Mouse (Mus musculus): ENCODE data around the gene Btla.

Gene Btla

DNA sequence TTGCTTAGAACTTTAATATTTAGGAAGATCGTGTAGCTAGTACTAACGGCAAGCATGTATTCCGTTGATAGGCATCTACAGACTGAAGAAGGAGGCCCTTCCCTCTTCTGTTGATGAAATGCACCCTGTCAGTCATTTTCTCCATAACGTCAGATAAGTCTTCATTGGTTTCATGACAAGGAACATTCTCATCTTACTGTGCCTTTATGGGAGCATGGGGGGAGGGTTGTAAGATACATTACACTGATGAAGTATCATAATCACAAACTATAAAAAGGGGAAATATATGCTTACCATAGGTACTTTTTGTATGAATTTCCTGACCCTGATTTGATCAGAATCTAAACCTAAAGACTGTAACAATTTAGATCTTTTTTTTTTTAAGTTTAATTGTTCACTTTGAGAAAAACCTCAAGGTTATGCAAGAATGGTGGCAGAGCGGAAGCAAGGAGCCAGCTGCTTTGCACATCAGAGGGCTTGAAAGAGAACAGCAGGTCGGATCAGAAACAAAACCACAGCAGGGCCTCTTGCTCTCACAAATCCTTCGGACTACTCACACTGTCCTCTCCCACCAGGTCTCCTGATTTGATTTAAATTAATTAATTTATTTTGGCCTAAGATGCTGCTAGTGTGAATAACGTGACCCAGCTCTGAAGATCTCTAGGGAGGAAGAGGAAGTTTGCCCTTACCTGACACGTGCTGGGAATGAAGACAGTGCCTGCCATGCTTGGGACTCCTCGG is at the start of gene Btla:
Gene Btla (plus strand): TSS at position 668 of the 741 bp plus-strand sequence.
- no peak for DNase-seq (ENCODE audit: low spot score)

DNA sequence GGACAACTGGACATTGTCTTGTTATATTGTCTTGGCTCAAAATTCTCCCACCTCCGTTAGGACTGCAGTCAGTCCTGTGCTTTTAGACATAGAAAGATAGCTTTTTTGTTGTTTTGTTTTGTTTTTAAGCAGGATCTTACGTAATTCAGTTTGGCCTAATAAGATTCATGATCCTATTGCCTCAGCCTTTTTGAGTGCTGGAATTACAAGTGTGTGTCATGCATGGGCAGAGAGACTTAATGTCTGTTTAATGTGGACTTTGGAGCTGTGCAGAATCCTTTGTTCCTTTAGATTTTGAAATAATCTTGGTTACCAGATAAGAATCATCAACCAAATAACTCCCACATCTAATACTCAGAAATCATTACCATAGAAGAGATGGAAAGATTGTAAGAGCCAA is 45.6 kb upstream of the Btla start:
- no peak for DNase-seq (ENCODE audit: low spot score)

DNA sequence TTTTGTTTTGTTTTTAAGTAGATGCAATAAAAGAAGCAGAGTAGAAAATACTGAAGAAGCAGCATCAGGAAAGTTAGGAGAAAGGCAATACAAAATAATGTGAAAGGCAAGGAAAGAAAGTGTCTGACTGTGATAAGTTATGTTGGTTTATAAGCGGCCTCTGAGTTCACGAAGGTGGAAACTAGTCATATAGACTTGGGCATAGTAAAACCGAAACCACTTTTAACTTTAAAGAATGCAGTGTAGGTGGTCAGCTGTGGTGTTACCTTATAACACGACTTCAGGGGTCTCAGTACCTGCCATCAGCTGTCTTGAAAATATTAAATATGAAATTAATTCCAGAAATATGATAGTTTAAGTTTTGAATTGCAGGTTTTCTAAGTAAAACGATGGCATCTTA is 42.3 kb upstream of the Btla start:
- DNase-seq (ENCODE audit: low spot score) = no peak

DNA sequence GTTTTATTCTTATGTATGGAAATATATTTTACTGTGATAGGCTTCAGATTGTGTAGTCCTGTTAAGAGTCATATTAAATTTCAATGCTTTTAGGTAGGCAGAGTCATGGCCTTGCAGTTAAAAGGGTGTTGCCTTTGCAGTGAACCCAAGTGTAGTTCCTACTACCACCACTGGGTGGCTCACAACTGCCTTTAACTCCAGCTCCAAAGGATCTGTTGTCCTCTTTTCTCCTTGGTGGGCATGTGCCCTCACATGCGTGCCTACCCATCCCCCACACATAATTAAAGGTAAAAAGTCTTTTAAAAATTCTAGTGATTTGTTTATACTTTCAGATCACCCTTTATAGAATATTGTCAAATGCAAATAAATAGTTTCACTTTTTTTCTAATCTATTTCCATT is 31.5 kb upstream of the Btla start:
- peak; percentile 66 for DNase-seq (ENCODE audit: low spot score)

DNA sequence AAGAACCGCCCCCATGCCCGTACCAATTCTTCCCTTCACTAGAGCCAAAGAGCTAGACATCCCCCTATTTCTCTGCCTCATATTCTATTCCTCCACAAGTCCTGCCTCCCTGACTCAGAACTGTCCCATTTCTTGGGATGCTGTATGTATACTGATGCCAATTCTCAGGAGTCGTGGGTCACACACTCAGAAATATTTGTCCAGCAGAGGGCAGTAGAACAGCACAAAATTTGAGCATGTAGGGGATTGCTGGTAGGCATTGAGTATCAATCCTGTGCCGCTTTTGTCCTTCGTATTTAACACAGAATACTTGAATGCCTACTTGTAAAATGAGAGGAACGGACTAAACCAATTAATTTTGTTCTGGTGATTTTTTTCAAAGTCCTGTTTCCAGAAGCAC is 27.3 kb upstream of the Btla start:
- DNase-seq (ENCODE audit: low spot score) = peak; percentile 47

DNA sequence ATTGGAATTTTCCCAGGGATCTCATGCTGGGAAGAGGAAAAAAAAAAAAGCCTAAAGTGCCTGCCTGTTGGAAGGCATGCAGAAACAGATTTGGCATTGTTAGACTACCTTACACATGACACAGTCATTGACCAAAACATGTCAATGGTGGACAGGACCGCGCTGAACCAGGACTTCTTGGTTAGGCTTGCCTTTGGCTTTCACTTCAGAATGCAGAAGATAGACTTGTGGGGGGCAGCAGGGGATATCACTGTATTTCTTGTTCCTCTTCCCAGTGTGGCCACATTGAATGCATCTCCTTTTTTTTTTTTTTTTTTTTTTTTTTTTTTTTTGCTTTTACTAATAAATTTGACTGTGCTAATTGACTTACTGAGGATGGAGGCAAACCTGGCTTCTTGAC is 22.7 kb upstream of the Btla start:
- no peak for DNase-seq (ENCODE audit: low spot score)

DNA sequence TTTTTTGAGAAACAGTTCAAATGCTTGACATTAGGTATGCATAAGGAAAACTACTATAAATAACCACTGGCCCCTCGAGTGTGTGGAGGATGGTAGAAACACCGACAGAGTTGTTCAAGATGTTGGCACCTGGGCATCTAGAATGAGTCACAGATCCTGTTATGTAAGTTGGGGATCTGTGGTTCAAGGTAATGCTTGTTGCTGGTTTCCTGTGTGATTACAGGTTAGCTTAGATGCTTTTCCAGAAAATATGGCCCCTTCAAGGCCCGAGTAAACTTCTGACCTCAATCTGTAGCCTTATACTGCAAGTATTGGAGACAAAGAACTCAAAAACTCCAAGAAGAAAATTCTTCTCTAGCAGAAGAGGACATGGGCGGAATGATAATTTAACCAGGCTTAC is 19.7 kb upstream of the Btla start:
- DNase-seq (ENCODE audit: low spot score) = no peak

DNA sequence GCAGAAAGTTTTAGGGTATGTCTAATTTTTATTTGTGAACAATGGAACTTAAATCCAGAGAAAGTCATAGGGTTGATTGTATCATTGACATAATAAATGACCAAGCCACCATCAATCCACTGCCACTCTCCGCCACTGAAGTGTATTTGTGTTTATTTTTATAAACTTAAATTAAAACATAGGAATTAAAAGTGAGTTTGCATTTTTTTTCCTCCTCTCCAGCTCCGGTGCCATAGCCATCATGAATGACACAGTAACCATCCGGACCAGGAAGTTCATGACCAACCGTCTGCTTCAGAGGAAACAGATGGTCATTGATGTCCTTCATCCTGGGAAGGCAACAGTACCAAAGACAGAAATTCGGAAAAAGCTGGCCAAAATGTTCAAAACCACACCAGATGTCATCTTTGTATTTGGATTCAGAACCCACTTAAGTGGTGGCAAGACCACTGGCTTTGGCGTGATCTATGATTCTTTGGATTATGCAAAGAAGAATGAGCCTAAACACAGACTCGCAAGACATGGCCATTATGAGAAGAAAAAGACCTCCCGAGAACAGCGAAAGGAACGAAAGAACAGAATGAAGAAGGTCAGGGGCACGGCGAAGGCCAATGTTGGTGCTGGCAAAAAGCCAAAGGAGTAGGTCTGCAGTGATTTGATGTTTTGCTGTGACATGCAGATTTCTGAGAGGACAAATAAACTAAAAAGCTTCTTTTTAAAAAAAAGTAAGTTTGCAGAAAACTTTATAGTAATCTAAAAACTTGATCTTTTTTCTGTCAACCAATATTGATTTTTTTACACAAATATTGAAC is 19.1 kb upstream of the Btla start:
- DNase-seq (ENCODE audit: low spot score) = no peak

DNA sequence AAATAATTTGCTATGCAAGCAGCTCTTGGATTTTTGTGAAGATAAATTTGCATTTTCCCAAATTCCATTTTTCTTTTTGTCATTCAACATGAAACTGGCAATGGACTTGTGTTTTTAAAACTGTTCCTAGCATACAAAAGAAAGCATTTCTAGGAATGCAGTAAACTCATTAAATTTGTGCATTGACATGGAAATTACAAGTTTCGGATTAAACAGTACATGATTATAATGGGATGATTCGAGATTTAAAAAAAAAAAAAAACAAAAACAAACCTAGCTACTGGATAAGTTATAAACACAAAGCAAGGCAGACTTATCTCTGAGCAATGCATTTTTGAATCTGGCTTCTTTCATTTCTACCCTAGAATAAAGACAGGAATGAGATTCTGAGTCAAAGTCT is 2.1 kb upstream of the Btla start:
- DNase-seq (ENCODE audit: low spot score) = no peak

DNA sequence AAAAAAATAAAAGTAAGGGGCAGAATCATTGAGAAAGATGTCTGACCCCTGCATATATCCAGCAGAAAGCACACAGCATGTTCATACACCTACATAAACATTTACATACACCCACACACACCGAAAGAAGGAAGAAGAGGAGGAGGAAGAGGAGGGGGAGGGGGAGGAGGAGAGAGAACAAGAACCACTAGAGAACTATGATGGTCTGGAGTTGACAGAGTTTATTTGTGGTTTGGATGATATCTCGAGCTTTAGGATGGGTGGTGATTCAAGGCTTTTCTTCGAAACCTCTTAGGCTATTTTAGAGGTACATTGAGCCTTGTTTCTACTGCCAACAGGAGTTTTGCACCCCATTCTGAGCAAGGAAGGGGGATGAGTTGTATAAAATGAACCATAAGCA is 1.3 kb upstream of the Btla start:
- DNase-seq (ENCODE audit: low spot score) = no peak

DNA sequence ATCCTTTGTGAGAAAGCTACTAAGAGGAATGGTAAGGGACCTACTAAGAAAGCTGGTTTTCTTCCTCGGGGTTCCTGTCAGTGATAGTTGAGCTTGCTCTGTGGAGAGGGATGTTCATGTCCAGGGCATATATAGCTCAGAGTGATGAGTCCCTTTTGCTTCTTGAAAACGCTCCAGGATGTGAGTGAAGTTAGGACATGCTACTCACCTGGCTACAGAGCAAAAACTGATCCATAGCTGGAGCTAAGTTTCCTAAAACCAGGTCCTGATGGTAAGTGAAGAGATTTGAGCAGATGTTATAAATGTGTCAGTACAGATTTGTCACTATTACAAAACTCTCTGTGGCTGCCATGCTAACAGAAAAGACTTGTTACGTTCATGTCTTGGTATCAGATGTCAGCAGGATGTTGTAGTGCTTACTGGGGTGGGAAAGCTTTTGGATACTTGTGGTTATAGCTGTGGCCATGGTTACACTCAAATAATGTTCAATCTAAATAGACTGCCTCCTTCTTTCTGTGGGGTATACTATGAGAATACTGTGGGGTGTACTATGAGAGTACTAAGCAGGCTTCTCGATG is 405 bp downstream of the Btla start:
- no peak for DNase-seq (ENCODE audit: low spot score)

DNA sequence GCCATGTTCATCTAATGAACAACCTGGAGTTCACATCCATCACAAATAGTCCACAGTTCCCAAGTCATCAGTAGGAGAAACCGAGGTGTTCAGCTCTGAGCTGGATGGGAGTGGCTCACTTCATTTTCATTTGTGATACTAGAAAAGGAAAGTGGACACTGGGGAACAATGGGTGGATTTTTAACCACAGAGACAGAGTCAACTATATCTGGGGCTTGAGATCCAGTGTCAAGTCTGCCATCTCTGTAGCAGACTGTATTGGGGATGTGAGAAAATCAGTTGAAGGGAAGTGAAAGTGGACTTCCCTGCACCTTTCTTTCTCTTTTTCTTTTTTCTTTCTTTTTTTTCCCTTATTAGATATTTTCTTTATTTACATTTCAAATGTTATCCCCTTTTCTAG is 2.9 kb downstream of the Btla start:
- DNase-seq (ENCODE audit: low spot score) = no peak

DNA sequence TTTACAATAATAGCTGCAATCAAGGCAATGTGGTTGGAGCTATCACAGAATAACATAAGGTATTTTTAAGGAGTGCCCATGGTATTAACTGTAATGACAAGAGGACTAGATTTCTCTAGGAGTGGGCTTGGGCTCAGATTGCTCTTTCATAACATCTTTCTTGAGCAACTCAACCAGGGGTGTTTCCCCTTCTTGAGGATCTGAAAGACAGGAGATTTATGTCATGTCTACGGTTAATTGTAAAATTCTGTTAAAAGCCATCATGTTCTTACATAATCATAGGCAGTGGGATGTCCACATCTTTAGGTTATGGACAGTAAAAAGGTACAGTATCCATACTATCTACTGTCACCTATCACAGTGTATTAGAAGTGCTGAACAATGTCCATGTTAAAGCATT is 7.2 kb downstream of the Btla start:
- DNase-seq (ENCODE audit: low spot score) = no peak

DNA sequence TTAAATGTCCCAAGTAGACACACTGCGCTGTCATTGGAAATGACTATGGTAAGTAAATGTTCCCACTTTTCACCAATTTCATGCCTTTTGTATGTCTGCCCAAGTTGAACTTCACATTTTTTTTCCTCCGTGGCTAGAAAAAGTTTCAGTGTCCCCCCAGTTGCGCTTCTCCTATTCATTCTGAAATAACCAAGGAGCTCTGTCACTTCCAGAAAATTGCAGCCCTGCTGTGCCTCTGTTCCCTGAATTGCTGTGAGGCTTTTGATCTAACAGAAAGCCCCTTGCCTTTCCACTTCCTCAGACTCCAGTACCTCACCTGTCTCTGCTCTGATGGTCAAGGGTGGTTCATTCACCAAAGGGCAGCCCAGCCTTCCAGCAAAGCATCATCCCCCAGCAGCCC is 8.9 kb downstream of the Btla start:
- no peak for DNase-seq (ENCODE audit: low spot score)

DNA sequence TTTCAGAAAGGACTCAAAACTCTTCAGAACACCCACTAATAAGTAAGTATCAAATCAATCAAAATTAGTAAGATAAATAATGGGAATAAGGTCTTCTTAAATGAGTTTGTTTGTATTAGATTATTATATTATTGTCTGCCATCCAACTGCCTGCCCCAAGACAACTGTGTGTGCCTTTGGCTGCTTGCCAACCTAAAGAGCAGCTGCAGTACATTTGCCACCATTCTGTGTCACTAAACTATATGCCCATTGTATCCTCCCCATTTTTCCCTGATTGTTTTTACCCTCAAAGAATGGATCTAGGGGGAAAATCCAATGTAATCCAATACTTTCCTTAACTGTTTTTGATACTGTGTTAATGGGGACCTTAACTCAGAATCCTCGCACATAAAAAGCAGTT is 18.6 kb downstream of the Btla start:
- DNase-seq (ENCODE audit: low spot score) = no peak

DNA sequence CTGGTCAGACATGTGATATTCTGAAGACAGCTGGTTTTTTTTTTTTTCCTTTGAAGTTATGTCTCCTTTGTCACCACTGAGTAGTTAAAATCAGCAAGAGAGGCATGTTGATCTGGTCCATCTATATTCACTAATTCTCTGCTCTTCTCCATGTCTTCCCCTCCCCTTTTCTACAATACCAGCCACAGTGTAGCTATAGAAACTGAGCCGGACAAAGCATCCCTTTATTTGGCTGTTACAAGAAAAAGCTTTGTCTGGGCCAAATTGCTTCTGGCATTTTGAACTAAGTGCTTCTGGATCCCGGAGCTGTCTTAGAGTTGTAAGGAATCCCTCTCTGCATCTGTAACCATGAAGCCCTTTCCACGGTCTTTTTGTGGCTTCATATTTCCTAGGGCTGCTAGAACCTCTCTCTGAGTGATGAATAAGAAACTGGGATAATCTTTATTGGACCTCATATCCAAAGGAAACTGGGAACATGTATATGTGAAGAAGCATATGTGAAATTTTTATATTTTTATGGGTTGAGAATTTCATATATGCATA is 20.9 kb downstream of the Btla start:
- DNase-seq (ENCODE audit: low spot score) = no peak

DNA sequence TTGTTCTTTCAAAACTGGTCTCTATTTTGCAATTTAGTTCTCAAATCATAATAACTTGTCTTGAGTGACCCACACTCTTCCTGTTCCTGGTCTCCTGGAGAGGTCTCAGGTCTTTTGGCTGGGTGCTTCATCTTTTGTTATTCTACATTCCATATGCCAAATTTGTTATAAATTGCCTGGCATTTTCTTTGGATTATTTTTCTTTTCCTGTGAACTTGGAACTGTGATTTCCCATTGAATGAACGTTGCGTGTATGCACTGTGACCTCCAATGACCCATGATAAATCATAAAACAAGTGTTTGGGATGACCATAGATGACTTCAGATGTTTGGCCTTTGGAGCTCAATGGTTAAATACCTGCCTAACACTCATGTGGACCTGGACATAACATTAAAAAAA is 25.6 kb downstream of the Btla start:
- no peak for DNase-seq (ENCODE audit: low spot score)

DNA sequence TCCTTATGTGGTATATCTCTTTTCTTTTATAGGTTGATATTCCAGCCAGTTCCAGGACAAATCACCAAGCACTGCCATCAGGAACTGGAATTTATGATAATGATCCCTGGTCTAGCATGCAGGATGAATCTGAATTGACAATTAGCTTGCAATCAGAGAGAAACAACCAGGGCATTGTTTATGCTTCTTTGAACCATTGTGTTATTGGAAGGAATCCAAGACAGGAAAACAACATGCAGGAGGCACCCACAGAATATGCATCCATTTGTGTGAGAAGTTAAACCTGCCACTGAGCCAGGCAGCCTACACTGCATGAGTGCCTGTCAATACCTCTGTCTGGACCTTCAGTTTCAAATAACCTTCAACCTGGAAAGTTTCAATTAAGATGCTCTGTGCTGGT is 26.2 kb downstream of the Btla start:
- DNase-seq (ENCODE audit: low spot score) = no peak

DNA sequence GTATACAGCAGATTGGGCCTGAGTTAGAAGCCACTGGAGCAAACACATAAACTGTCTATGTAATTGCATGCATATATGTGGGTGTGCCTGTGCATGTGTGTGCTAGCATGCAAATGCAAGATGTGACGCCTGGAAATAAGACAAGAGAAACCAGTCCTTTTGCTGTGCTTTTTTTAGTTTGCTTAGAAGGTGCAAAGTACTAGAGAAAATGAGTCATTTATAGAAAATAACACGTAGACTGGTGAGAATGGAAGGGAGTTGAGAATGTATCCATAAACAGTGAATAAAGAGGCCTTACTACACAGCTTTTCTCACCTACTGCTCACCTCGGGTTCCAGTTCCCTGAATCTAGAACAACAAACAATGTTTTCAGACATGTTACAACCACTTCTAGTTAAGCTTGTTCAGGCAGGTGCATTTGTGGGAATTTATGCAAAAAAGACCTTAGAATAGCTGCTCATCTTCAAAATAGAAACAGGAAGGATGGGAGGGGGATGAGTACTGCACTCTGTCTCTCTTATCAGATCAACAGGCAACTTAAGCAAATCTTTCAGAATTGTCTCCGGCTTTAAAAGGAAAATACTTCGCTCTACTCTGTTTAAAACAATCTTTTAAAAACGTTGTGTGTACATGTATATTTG is 27.8 kb downstream of the Btla start:
- no peak for DNase-seq (ENCODE audit: low spot score)

DNA sequence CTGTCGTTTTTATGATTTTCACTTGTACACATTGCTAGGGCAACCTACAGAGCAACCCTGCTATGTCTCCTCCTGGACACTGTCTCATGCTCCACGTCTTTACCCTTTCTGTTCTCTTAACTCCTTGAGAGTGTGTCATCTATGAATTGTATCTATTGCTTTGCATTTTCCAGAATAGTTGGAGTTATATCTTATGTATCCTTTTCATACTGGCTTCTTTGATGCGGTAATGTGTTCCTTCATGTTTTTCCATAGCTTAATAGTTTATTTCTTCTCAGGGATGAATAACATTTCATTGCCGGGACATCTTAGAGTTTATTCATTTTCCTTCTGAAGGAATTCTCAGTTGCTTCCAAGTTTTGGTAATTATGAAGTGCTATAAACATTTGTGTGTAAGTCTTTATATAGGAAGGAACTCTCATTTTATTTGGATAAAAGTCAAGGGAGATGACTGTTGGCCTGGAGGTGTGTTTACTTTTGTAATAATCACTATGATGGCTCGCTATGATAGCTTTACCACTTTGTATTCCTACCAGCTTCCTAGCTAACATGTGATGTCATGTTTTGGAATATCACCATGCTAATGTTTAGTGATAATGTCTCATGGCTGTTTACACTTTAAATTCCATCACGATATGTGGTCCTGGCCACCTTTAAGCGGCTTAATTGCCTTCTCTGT is 31.2 kb downstream of the Btla start:
- no peak for DNase-seq (ENCODE audit: low spot score)

DNA sequence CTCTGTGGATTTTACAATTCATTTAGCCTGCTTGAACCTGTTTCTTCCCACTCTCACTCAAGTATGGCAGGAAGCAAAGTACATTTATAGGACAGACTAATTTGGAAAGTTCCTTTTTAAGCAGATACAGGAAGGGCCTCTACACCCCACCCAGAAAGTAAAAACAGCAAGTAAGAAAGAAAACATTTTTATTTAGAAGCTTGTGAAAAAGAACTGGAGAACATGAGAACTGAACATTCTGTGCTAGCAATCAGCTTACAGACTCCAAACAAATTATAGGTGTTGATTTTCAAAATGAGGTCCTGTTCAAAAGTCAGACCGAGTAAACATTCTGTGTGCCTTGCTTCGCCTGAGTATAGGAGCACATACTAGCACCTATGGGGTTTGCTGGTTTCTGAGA is 32.8 kb downstream of the Btla start:
- no peak for DNase-seq (ENCODE audit: low spot score)

DNA sequence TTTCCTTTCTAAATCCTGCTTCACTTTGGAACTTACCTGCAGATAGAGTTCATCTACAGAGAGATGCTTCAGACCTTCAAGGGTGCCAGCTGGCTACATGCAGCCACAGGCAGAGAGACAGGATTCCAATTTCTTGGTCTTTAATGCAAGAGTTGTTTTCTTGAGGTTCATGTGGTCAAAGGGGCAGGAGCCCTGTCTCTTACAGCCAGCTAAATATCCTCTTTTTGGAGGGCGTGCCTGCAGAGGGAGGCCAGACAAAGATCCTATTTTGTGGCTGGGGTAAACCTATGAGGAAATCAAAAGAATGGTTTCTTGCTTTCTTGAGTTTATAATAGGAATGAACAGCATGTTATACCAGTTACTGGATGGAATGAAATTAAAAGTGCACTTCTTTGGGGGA is 33.5 kb downstream of the Btla start:
- no peak for DNase-seq (ENCODE audit: low spot score)
